Mouse (Mus musculus): ENCODE data around the gene Hnf4a.
"Not testable (repeated sequence)": the region's sequence is repeated elsewhere in the genome, so short reads cannot be mapped to it uniquely, and the experiment has no call there.

Hnf4a gene

GRCm38 (mm10) chr2:163595119-163595518 is 88.5 kb downstream of the Hnf4a start:
- no peak for DNase-seq (ENCODE audit: low spot score)

GRCm38 (mm10) chr2:163596057-163596872 is 89.7 kb downstream of the Hnf4a start:
- DNase-seq (ENCODE audit: low spot score), result no peak

GRCm38 (mm10) chr2:163596873-163597155 is 90.2 kb downstream of the Hnf4a start:
- DNase-seq (ENCODE audit: low spot score), result no peak

GRCm38 (mm10) chr2:163597661-163598060 is 91.1 kb downstream of the Hnf4a start:
- no peak for DNase-seq (ENCODE audit: low spot score)

- peak; percentile 79 for DNase-seq (ENCODE audit: low spot score)
Measured at GRCm38 (mm10) chr2:163599226-163599625, 92.6 kb downstream of the Hnf4a start.

- no peak for DNase-seq (ENCODE audit: low spot score)
Measured at GRCm38 (mm10) chr2:163601066-163601465, 94.5 kb downstream of the Hnf4a start.

GRCm38 (mm10) chr2:163601712-163602100 is 95.1 kb downstream of the Hnf4a start:
- no peak for DNase-seq (ENCODE audit: low spot score)

GRCm38 (mm10) chr2:163602101-163602971 is 95.7 kb downstream of the Hnf4a start, which contains the start of gene Ttpal:
Ttpal (plus strand) TSS chr2:163602314.
- DNase-seq (ENCODE audit: low spot score), result peak; percentile 91

GRCm38 (mm10) chr2:163606161-163606560 is 99.6 kb downstream of the Hnf4a start:
- no peak for DNase-seq (ENCODE audit: low spot score)

GRCm38 (mm10) chr2:163608008-163608407 is 101.4 kb downstream of the Hnf4a start:
- DNase-seq (ENCODE audit: low spot score), result no peak

GRCm38 (mm10) chr2:163609281-163609975 is 102.8 kb downstream of the Hnf4a start:
- no peak for DNase-seq (ENCODE audit: low spot score)

GRCm38 (mm10) chr2:163611176-163611575 is 104.6 kb downstream of the Hnf4a start:
- DNase-seq (ENCODE audit: low spot score), result no peak

GRCm38 (mm10) chr2:163613206-163613605 is 106.6 kb downstream of the Hnf4a start:
- DNase-seq (ENCODE audit: low spot score), result no peak

GRCm38 (mm10) chr2:163613990-163614389 is 107.4 kb downstream of the Hnf4a start:
- DNase-seq (ENCODE audit: low spot score), result no peak

GRCm38 (mm10) chr2:163615401-163615800 is 108.8 kb downstream of the Hnf4a start:
- DNase-seq (ENCODE audit: low spot score), result no peak

- no peak for DNase-seq (ENCODE audit: low spot score)
Measured at GRCm38 (mm10) chr2:163615906-163616651, 109.5 kb downstream of the Hnf4a start.

- no peak for DNase-seq (ENCODE audit: low spot score)
Measured at GRCm38 (mm10) chr2:163616652-163617227, 110.1 kb downstream of the Hnf4a start.

GRCm38 (mm10) chr2:163617232-163617863 is 110.7 kb downstream of the Hnf4a start:
- no peak for DNase-seq (ENCODE audit: low spot score)

GRCm38 (mm10) chr2:163617874-163618273 is 111.3 kb downstream of the Hnf4a start:
- DNase-seq (ENCODE audit: low spot score), result no peak

GRCm38 (mm10) chr2:163620451-163620850 is 113.8 kb downstream of the Hnf4a start:
- no peak for DNase-seq (ENCODE audit: low spot score)

- DNase-seq (ENCODE audit: low spot score), result not testable (repeated sequence)
Measured at GRCm38 (mm10) chr2:163621401-163621800, 114.8 kb downstream of the Hnf4a start.

All from embryo, embryonic 10 days (tissue).